ENCODE assay signal across 14 mouse cellular contexts in genomic region chr4:89127674-89128073, GRCm38 (mm10). TPM values are rescaled to one million over a fixed set of nuclear protein-coding genes. Genes with fewer than 3 reads are reported as not detected.
DNase-seq lines count a peak whose midpoint lies in the region; ATAC-seq lines count a peak whose summit lies in the region.
"Had no signal": no experiment of that assay in that cellular context is flagged by ENCODE, and none has a peak within 500 bp of the region (broad histone marks: within the 10 kb centered on the region; RNA-seq: fewer than 3 reads in every experiment).

No protein-coding gene starts in this region.

- H3K9ac ChIP-seq in kidney, embryonic 16.5 days (replicated peaks; ENCODE audit: low read length), result no peak overlapping the region
- no peak overlapping the region for H3K9ac ChIP-seq in kidney, embryonic 14.5 days (ENCODE audit: low read depth, low read length)
- H3K9ac ChIP-seq: forebrain, embryonic 13.5 days; limb, embryonic 13.5 days; neural tube, embryonic 13.5 days had no signal

- WGBS in kidney, embryonic 16.5 days, result 54% methylated on average over 5 of the region's 5 CpGs
- WGBS in kidney, embryonic 14.5 days, result 51% methylated on average over 5 of the region's 5 CpGs

- H3K27me3 ChIP-seq in kidney, embryonic 16.5 days (ENCODE audit: insufficient read depth, low read length), result no peaks in the 10 kb centered on the region
- 0 out of 2 replicates have a peak, but pooled peaks cover 2% of the 10 kb centered on the region for H3K27me3 ChIP-seq in kidney, embryonic 14.5 days (ENCODE audit: control insufficient read depth, insufficient read depth, low read length)
- H3K27me3 ChIP-seq: limb, embryonic 13.5 days; neural tube, embryonic 13.5 days had no signal

- H3K4me1 ChIP-seq in kidney, embryonic 16.5 days (ENCODE audit: insufficient read depth, low read length), result peaks cover 9% of the 10 kb centered on the region
- 0 out of 2 replicates have a peak, but pooled peaks cover 4% of the 10 kb centered on the region for H3K4me1 ChIP-seq in kidney, embryonic 14.5 days (ENCODE audit: control insufficient read depth, insufficient read depth, low read length)
- H3K4me1 ChIP-seq: forebrain, embryonic 13.5 days; neural tube, embryonic 13.5 days had no signal

- no peak for DNase-seq in adrenal gland, adult 2 months
- DNase-seq in left cerebral cortex, postnatal 36 days (ENCODE audit: low spot score in 2 of 2), result no peak
- no peak for DNase-seq in layer of hippocampus, adult 9-11 months
- DNase-seq: cerebellum, adult 9-10 months; gastrocnemius, postnatal 25 days had no signal

- H3K4me2 ChIP-seq in kidney, embryonic 16.5 days (replicated peaks; ENCODE audit: low read depth, low read length), result no peak overlapping the region
- H3K4me2 ChIP-seq in kidney, embryonic 14.5 days (replicated peaks; ENCODE audit: low read depth, low read length), result no peak overlapping the region
- H3K4me2 ChIP-seq: forebrain, embryonic 13.5 days; limb, embryonic 13.5 days; neural tube, embryonic 13.5 days had no signal

- no peak for ATAC-seq in kidney, embryonic 16.5 days (ENCODE audit: low FRiP score, low TSS enrichment)
- no peak for ATAC-seq in kidney, embryonic 14.5 days (ENCODE audit: low FRiP score, low TSS enrichment)
- ATAC-seq in hematopoietic stem cell, adult 5-6 weeks (replicated peaks in 1 of 2; ENCODE audit: insufficient read depth in 1 of 2, low FRiP score in 2 of 2, low TSS enrichment in 1 of 2, low read depth in 1 of 2, poor library complexity in 2 of 2, severe bottlenecking in 2 of 2), result peak; percentile 4 to 38; a peak in 2 of 4 replicates
- ATAC-seq in megakaryocyte, adult 5-6 weeks (ENCODE audit: poor library complexity, severe bottlenecking), result peak; percentile 5
- ATAC-seq: hindbrain, embryonic 16.5 days had no signal

- H3K9me3 ChIP-seq in kidney, embryonic 16.5 days (ENCODE audit: low read length), result no peaks in the 10 kb centered on the region
- no peaks in the 10 kb centered on the region for H3K9me3 ChIP-seq in kidney, embryonic 14.5 days (ENCODE audit: control insufficient read depth, low read length)
- H3K9me3 ChIP-seq: forebrain, embryonic 13.5 days; limb, embryonic 13.5 days; neural tube, embryonic 13.5 days had no signal

- no peak overlapping the region for H3K4me3 ChIP-seq in kidney, embryonic 16.5 days (ENCODE audit: low read length)
- H3K4me3 ChIP-seq in kidney, embryonic 14.5 days (ENCODE audit: low read length), result no peak overlapping the region
- H3K4me3 ChIP-seq: forebrain, embryonic 13.5 days; layer of hippocampus, adult 2 months; limb, embryonic 13.5 days; neural tube, embryonic 13.5 days had no signal

- intact Hi-C loops in left cerebral cortex, postnatal 36 days (cut with DNase I), result loop anchor here (5.0 kb wide), 1 partner anchor 190 kb away; no protein-coding TSS in a partner anchor

- H3K36me3 ChIP-seq in kidney, embryonic 16.5 days (ENCODE audit: insufficient read depth, low read length), result no peaks in the 10 kb centered on the region
- H3K36me3 ChIP-seq in kidney, embryonic 14.5 days (ENCODE audit: control insufficient read depth, insufficient read depth, low read length), result no peaks in the 10 kb centered on the region
- H3K36me3 ChIP-seq: limb, embryonic 13.5 days; neural tube, embryonic 13.5 days had no signal

- 0 out of 2 replicates have a peak overlapping the region, but pooled peaks have one; percentile 17 for H3K27ac ChIP-seq in kidney, embryonic 16.5 days (ENCODE audit: low read length)
- H3K27ac ChIP-seq in kidney, embryonic 14.5 days (ENCODE audit: low read depth, low read length), result no peak overlapping the region
- H3K27ac ChIP-seq: forebrain, embryonic 13.5 days; layer of hippocampus, adult 2 months; limb, embryonic 13.5 days; neural tube, embryonic 13.5 days had no signal

RNA-seq across cellular contexts. Expression of gene Mtap, which starts 9.2 kb away (rescaled TPM):
- 72.0 and 73.3 TPM in 2 replicates for polyA plus RNA-seq in kidney, embryonic 16.5 days (2015; fragmentation: Nextera tagmentation; extraction: Ambion mirVana)
- 63.9 and 91.2 TPM in 2 replicates for polyA plus RNA-seq in kidney, embryonic 14.5 days (2014; fragmentation: Nextera tagmentation; extraction: Ambion mirVana)
- 53.8 and 71.6 TPM in 2 replicates for total RNA-seq in hematopoietic stem cell, adult 5-6 weeks (2017)
- 17.6 and 21.3 TPM in 2 replicates for total RNA-seq in megakaryocyte, adult 5-6 weeks (2015)
- total RNA-seq in megakaryocyte, adult 5-6 weeks (2017), result 16.7 and 18.2 TPM in 2 replicates
- total RNA-seq in adrenal gland, adult 2 months (2021), result 10 to 100 TPM; 41.9 to 46.2 TPM
- polyA plus RNA-seq in adrenal gland, adult 2 months (2012; rRNA removed), result 3.0 and 3.7 TPM in 2 replicates
- 1 to 10 TPM; 8.8 to 9.4 TPM for total RNA-seq in left cerebral cortex, postnatal 36 days (2021)

Comparison
In these comparisons a context has a peak if more than half of its experiments do, and no peak if none do; other contexts are left out.
1. ATAC-seq: peak in hematopoietic stem cell, adult 5-6 weeks (2 of 2) and megakaryocyte, adult 5-6 weeks (single experiment); none in kidney, embryonic 16.5 days (single experiment) and kidney, embryonic 14.5 days (single experiment).